13 mouse cellular contexts compared by ENCODE assay signal in the genomic region with DNA sequence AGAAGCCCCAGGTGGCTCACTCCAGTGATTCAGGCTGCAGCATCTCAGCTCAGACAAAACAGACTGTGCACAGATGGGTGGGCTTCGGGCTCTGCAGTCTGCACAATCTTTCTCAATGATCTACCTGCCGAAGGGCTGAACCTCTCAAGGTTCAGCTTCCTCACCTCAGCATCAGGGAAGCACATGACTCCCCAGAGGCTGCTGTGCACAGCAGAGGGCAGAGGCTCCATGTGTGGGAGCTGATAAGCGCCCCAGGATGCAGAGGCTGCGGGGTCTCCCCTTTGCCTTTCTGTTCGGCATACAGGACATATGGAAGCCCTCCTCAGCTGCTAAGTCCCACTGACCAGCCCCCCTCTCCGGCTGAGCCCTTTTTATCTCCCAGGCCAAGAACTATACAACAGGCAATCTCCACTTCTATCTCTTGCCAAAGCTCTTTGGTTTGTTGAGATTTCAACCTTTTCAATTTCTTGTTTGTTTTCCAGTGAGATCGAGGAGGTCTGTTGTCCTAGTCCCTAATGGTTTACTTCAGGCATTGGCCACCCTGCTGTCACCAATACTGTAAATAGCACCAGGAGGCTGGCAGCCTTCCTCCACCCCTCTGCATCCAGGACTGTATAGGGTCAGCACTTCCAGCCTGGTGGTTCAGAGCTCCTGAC. TPM values are rescaled to one million over a fixed set of nuclear protein-coding genes. Genes with fewer than 3 reads are reported as not detected.
A peak's percentile ranks its signal among the peaks of the same experiment; 100 is the strongest.
DNase-seq lines count a peak whose midpoint lies in the region; ATAC-seq and TF ChIP-seq lines count a peak whose summit lies in the region.
"Not testable (repeated sequence)": the region's sequence is repeated elsewhere in the genome, so short reads cannot be mapped to it uniquely, and the experiment has no call there.
"Had no signal": no experiment of that assay in that cellular context is flagged by ENCODE, and none has a peak within 500 bp of the region (broad histone marks: within the 10 kb centered on the region; RNA-seq: fewer than 3 reads in every experiment).

Gene Cfc1, plus strand, starts transcription at position 606 of the 656 bp plus-strand sequence.

- H3K36me3 ChIP-seq in embryonic facial prominence, embryonic 15.5 days; intestine, embryonic 15.5 days; limb, embryonic 12.5 days; midbrain, postnatal 0 days (ENCODE audit: insufficient read depth, low read length): not testable (repeated sequence)

- not testable (repeated sequence) for DNase-seq in midbrain, postnatal 0 days (ENCODE audit: low spot score)

- not testable (repeated sequence) for TF ChIP-seq CTCF in midbrain, postnatal 0 days (IDR thresholded peaks at IDR 0.05)

- not testable (repeated sequence) for H3K4me1 ChIP-seq in embryonic facial prominence, embryonic 15.5 days; intestine, embryonic 15.5 days (replicated peaks); limb, embryonic 12.5 days (replicated peaks); midbrain, postnatal 0 days (ENCODE audit: insufficient read depth, low read length)

- not testable (repeated sequence) for H3K9me3 ChIP-seq in embryonic facial prominence, embryonic 15.5 days (replicated peaks); intestine, embryonic 15.5 days; limb, embryonic 12.5 days; midbrain, postnatal 0 days (ENCODE audit: low read length)

- H3K4me2 ChIP-seq in embryonic facial prominence, embryonic 15.5 days (replicated peaks), result peak within 1 kb of the TSS; percentile 40
- H3K4me2 ChIP-seq in intestine, embryonic 15.5 days (replicated peaks), result peak within 1 kb of the TSS; percentile 56
- peak within 1 kb of the TSS; percentile 47 for H3K4me2 ChIP-seq in limb, embryonic 12.5 days
- H3K4me2 ChIP-seq in midbrain, postnatal 0 days (ENCODE audit: low read depth, low read length, poor library complexity, severe bottlenecking), result peak within 1 kb of the TSS; percentile 58

- not testable (repeated sequence) for H3K9ac ChIP-seq in embryonic facial prominence, embryonic 15.5 days; intestine, embryonic 15.5 days; limb, embryonic 12.5 days (replicated peaks); midbrain, postnatal 0 days (replicated peaks; ENCODE audit: low read length, poor library complexity, severe bottlenecking)

- not testable (repeated sequence) for ATAC-seq in embryonic facial prominence, embryonic 15.5 days (ENCODE audit: insufficient number of reproducible peaks, low FRiP score, low TSS enrichment, low read depth); intestine, embryonic 15.5 days; limb, embryonic 12.5 days (ENCODE audit: insufficient number of reproducible peaks, insufficient read depth, low FRiP score, low TSS enrichment, low read depth); midbrain, postnatal 0 days (ENCODE audit: low FRiP score)
- peak; percentile 10; the same call in 1 of the 2 replicates for ATAC-seq in granulocyte monocyte progenitor cell, adult 5-6 weeks (replicated peaks; ENCODE audit: poor library complexity, severe bottlenecking)
- ATAC-seq in hematopoietic stem cell, adult 5-6 weeks (replicated peaks in 1 of 2; ENCODE audit: insufficient read depth in 1 of 2, low FRiP score in 2 of 2, low TSS enrichment in 1 of 2, low read depth in 1 of 2, poor library complexity in 2 of 2, severe bottlenecking in 2 of 2), result peak; percentile 43 to 69
- peak; percentile 41 for ATAC-seq in megakaryocyte progenitor cell, adult 5-6 weeks (replicated peaks; ENCODE audit: poor library complexity)

- H3K27ac ChIP-seq in embryonic facial prominence, embryonic 15.5 days (replicated peaks); intestine, embryonic 15.5 days; limb, embryonic 12.5 days; midbrain, postnatal 0 days (ENCODE audit: low read depth, low read length): not testable (repeated sequence)

- H3K27me3 ChIP-seq in embryonic facial prominence, embryonic 15.5 days, result peaks cover 34% of the 10 kb centered on the region
- H3K27me3 ChIP-seq in intestine, embryonic 15.5 days (replicated peaks), result peaks cover 24% of the 10 kb centered on the region
- peaks cover 42% of the 10 kb centered on the region for H3K27me3 ChIP-seq in limb, embryonic 12.5 days
- peaks cover 16% of the 10 kb centered on the region; the same call in 1 of the 2 replicates for H3K27me3 ChIP-seq in midbrain, postnatal 0 days (ENCODE audit: insufficient read depth, low read length)

- WGBS in embryonic facial prominence, embryonic 15.5 days, result 24% methylated on average over 7 of the region's 7 CpGs
- 23% methylated on average over 7 of the region's 7 CpGs for whole genome bisulfite sequencing in intestine, embryonic 15.5 days
- 27% methylated on average over 7 of the region's 7 CpGs for WGBS in limb, embryonic 12.5 days
- WGBS in midbrain, postnatal 0 days, result 36% methylated on average over 7 of the region's 7 CpGs

- H3K4me3 ChIP-seq in embryonic facial prominence, embryonic 15.5 days (replicated peaks), result peak within 1 kb of the TSS; percentile 16
- 0 out of 2 replicates have a peak within 1 kb of the TSS, but pooled peaks have one; percentile 6 for H3K4me3 ChIP-seq in intestine, embryonic 15.5 days (replicated peaks)
- H3K4me3 ChIP-seq in limb, embryonic 12.5 days (replicated peaks), result peak within 1 kb of the TSS; percentile 26; the same call in 1 of the 2 replicates
- H3K4me3 ChIP-seq in midbrain, postnatal 0 days (ENCODE audit: low read depth, low read length), result peak within 1 kb of the TSS; percentile 33

RNA-seq across cellular contexts. Expression of gene Cfc1, which starts in this region (rescaled TPM):
- polyA plus RNA-seq in embryonic facial prominence, embryonic 15.5 days (2015; fragmentation: Nextera tagmentation; extraction: Ambion mirVana), result 0.75 and 1.3 TPM in 2 replicates
- total RNA-seq in granulocyte monocyte progenitor cell, adult 5-6 weeks (2014; fragmentation: Nextera tagmentation), result not detected in 2 replicates
- not detected in 2 replicates for total RNA-seq in granulocyte monocyte progenitor cell, adult 5-6 weeks (2017)
- total RNA-seq in hematopoietic stem cell, adult 5-6 weeks (2017), result 0.40 and 1.9 TPM in 2 replicates
- not detected in 2 replicates for polyA plus RNA-seq in intestine, embryonic 15.5 days (2015; fragmentation: Nextera tagmentation; extraction: Ambion mirVana)
- not detected in 2 replicates for polyA plus RNA-seq in limb, embryonic 12.5 days (2016; fragmentation: Nextera tagmentation; extraction: Ambion mirVana)
- 0.17 TPM in 1 of 2 replicates, not detected in the other for total RNA-seq in megakaryocyte progenitor cell, adult 5-6 weeks (2015)
- not detected in 2 replicates for total RNA-seq in megakaryocyte progenitor cell, adult 5-6 weeks (2017)
- not detected in 2 replicates for total RNA-seq in midbrain, postnatal 0 days (2014; rRNA removed)
- 0.44 and 1.2 TPM in 2 replicates for polyA plus RNA-seq in midbrain, postnatal 0 days (2015; fragmentation: Nextera tagmentation; extraction: Ambion mirVana)
- total RNA-seq: adrenal gland, postnatal 10 days; gastrocnemius, postnatal 14 days; layer of hippocampus, postnatal 14 days; left cerebral cortex, postnatal 14 days had no signal
- polyA plus RNA-seq: frontal cortex, adult 2 months; liver, embryonic 14.5 days had no signal

Comparison
In these comparisons a context has a peak if more than half of its experiments do, and no peak if none do; other contexts are left out.
1. Peak in ATAC-seq in granulocyte monocyte progenitor cell, adult 5-6 weeks; RNA of the gene not detected or under 1 TPM.
2. Peak in ATAC-seq in megakaryocyte progenitor cell, adult 5-6 weeks; RNA of the gene not detected or under 1 TPM.